Mouse (Mus musculus) bone marrow, adult 2 months (tissue): ENCODE measurements at regions not wholly inside any gene's neighbourhood (a gene's known extent, or its start where the extent isn't known, plus 50 kb on each side); places are given as distances from the start of the nearest gene placed in this dataset.

Source experiments
- CTCF ChIP-seq: fragments of 200-500 bp; IDR thresholded peaks from 2 replicates; pipeline ENCODE4 v1.5.1; 2011; ENCODE audit warnings: low read length, control low read depth; ENCODE audit not compliant: control insufficient read depth, insufficient read depth
- POLR2A ChIP-seq: fragments of 200-500 bp; IDR thresholded peaks from 2 replicates; pipeline ENCODE4 v1.6.1; 2011; ENCODE audit warnings: low read depth, mild to moderate bottlenecking, control low read depth, low read length, borderline replicate concordance; ENCODE audit not compliant: control insufficient read depth

- TF ChIP-seq POLR2A (no peak), CTCF (no peak)
These were observed 436.6 kb upstream of the Cntn6 start for GRCm38 (mm10) chr6:104055996-104056395.
